19 mouse cellular contexts compared by ENCODE assay signal in genomic region chr7:107702461-107703380, GRCm38 (mm10). TPM values are rescaled to one million over a fixed set of nuclear protein-coding genes. Genes with fewer than 3 reads are reported as not detected.
DNase-seq lines count a peak whose midpoint lies in the region; ATAC-seq and TF ChIP-seq lines count a peak whose summit lies in the region.
"Had no signal": no experiment of that assay in that cellular context is flagged by ENCODE, and none has a peak within 500 bp of the region (broad histone marks: within the 10 kb centered on the region; RNA-seq: fewer than 3 reads in every experiment).

No protein-coding gene starts in this region.

- H3K27me3 ChIP-seq in embryonic facial prominence, embryonic 11.5 days (ENCODE audit: control insufficient read depth, insufficient read depth, low read length): no peaks in the 10 kb centered on the region
- H3K27me3 ChIP-seq in intestine, postnatal 0 days (replicated peaks; ENCODE audit: control insufficient read depth, insufficient read depth, low read length): no peaks in the 10 kb centered on the region
- H3K27me3 ChIP-seq in stomach, embryonic 15.5 days (replicated peaks): no peaks in the 10 kb centered on the region

- no peaks in the 10 kb centered on the region for H3K36me3 ChIP-seq in embryonic facial prominence, embryonic 11.5 days (replicated peaks; ENCODE audit: control insufficient read depth, insufficient read depth, low read depth, low read length)
- peaks cover 9% of the 10 kb centered on the region for H3K36me3 ChIP-seq in intestine, postnatal 0 days (ENCODE audit: control insufficient read depth, insufficient read depth)
- no peaks in the 10 kb centered on the region for H3K36me3 ChIP-seq in stomach, embryonic 15.5 days
- H3K36me3 ChIP-seq: hindbrain, embryonic 15.5 days; midbrain, embryonic 13.5 days; neural tube, embryonic 13.5 days had no signal

- peak; percentile 21 to 38 for DNase-seq in B cell, adult 2 months
- DNase-seq in embryonic facial prominence, embryonic 11.5 days (ENCODE audit: low spot score): peak; percentile 64
- no peak for DNase-seq in adrenal gland, adult 2 months
- no peak for DNase-seq in kidney, postnatal 10 days
- DNase-seq in spleen, adult 18-20 months: no peak
- no peak for DNase-seq in layer of hippocampus, adult 11-12 months (ENCODE audit: low spot score)
- DNase-seq: cerebellum, postnatal 25 days; kidney, postnatal 14 days; lung, postnatal 10 days; right cerebral cortex, adult 18-20 months had no signal

- H3K9ac ChIP-seq in embryonic facial prominence, embryonic 11.5 days (replicated peaks; ENCODE audit: low read length): no peak overlapping the region
- no peak overlapping the region for H3K9ac ChIP-seq in intestine, postnatal 0 days (ENCODE audit: low read depth, low read length)
- no peak overlapping the region for H3K9ac ChIP-seq in stomach, embryonic 15.5 days
- H3K9ac ChIP-seq: hindbrain, embryonic 15.5 days; midbrain, embryonic 13.5 days; neural tube, embryonic 13.5 days had no signal

- ATAC-seq in embryonic facial prominence, embryonic 11.5 days (replicated peaks; ENCODE audit: insufficient number of reproducible peaks, low FRiP score, low TSS enrichment, low read depth): peak; percentile 71
- ATAC-seq in intestine, postnatal 0 days: peak; percentile 79
- ATAC-seq in stomach, embryonic 15.5 days (ENCODE audit: insufficient read depth, low FRiP score, low read depth): no peak
- ATAC-seq: activated CD4-positive, CD25-positive, alpha-beta regulatory T cell, adult 4 months had no signal

- no peaks in the 10 kb centered on the region for H3K9me3 ChIP-seq in embryonic facial prominence, embryonic 11.5 days (replicated peaks; ENCODE audit: control insufficient read depth, low read length)
- H3K9me3 ChIP-seq in intestine, postnatal 0 days (ENCODE audit: control insufficient read depth): no peaks in the 10 kb centered on the region
- no peaks in the 10 kb centered on the region for H3K9me3 ChIP-seq in stomach, embryonic 15.5 days
- H3K9me3 ChIP-seq: hindbrain, embryonic 15.5 days; midbrain, embryonic 13.5 days; neural tube, embryonic 13.5 days had no signal

- no peak for TF ChIP-seq CTCF in intestine, postnatal 0 days (IDR thresholded peaks at IDR 0.05; ENCODE audit: low read depth)

- H3K27ac ChIP-seq in embryonic facial prominence, embryonic 11.5 days (replicated peaks; ENCODE audit: low read depth, low read length): 0 out of 2 replicates have a peak overlapping the region, but pooled peaks have one; percentile 6
- peak overlapping the region; percentile 2; the same call in 1 of the 2 replicates for H3K27ac ChIP-seq in intestine, postnatal 0 days (ENCODE audit: low read depth, low read length)
- peak overlapping the region; percentile 22; the same call in 1 of the 2 replicates for H3K27ac ChIP-seq in stomach, embryonic 15.5 days
- H3K27ac ChIP-seq: hindbrain, embryonic 15.5 days; midbrain, embryonic 13.5 days; neural tube, embryonic 13.5 days had no signal

- 0 out of 2 replicates have a peak, but pooled peaks cover 3% of the 10 kb centered on the region for H3K4me1 ChIP-seq in embryonic facial prominence, embryonic 11.5 days (ENCODE audit: control insufficient read depth, insufficient read depth, low read length)
- no peaks in the 10 kb centered on the region; the same call in 1 of the 2 replicates for H3K4me1 ChIP-seq in intestine, postnatal 0 days (replicated peaks; ENCODE audit: control insufficient read depth, insufficient read depth, low read length)
- H3K4me1 ChIP-seq in stomach, embryonic 15.5 days: no peaks in the 10 kb centered on the region
- H3K4me1 ChIP-seq: hindbrain, embryonic 15.5 days; neural tube, embryonic 13.5 days had no signal

- no peak overlapping the region for H3K4me3 ChIP-seq in embryonic facial prominence, embryonic 11.5 days (ENCODE audit: low read depth, low read length)
- H3K4me3 ChIP-seq in intestine, postnatal 0 days (ENCODE audit: low read depth, low read length): no peak overlapping the region
- no peak overlapping the region for H3K4me3 ChIP-seq in stomach, embryonic 15.5 days (replicated peaks)
- H3K4me3 ChIP-seq: erythroblast, embryonic 14.5 days; hindbrain, embryonic 15.5 days; midbrain, embryonic 13.5 days; neural tube, embryonic 13.5 days had no signal

- no peak overlapping the region for H3K4me2 ChIP-seq in embryonic facial prominence, embryonic 11.5 days (ENCODE audit: low read depth, low read length)
- peak overlapping the region; percentile 37; the same call in 1 of the 2 replicates for H3K4me2 ChIP-seq in intestine, postnatal 0 days (replicated peaks; ENCODE audit: low read depth)
- H3K4me2 ChIP-seq in stomach, embryonic 15.5 days: no peak overlapping the region
- H3K4me2 ChIP-seq: heart, embryonic 11.5 days; hindbrain, embryonic 15.5 days; midbrain, embryonic 13.5 days; neural tube, embryonic 13.5 days had no signal

- WGBS in embryonic facial prominence, embryonic 11.5 days: 38% methylated on average over 13 of the region's 13 CpGs
- WGBS in intestine, postnatal 0 days: 28% methylated on average over 13 of the region's 13 CpGs
- WGBS in stomach, embryonic 15.5 days: 48% methylated on average over 13 of the region's 13 CpGs

RNA-seq across cellular contexts. Expression of gene Cyb5r2, which starts 55.1 kb away (rescaled TPM):
- 0.29 and 0.31 TPM in 2 replicates for polyA plus RNA-seq in embryonic facial prominence, embryonic 11.5 days (2014; fragmentation: Nextera tagmentation; extraction: Ambion mirVana)
- 0.13 TPM in 1 of 2 replicates, not detected in the other for polyA plus RNA-seq in intestine, postnatal 0 days (2015; fragmentation: Nextera tagmentation; extraction: Ambion mirVana)
- polyA plus RNA-seq in stomach, embryonic 15.5 days (2015; fragmentation: Nextera tagmentation; extraction: Ambion mirVana): 0.18 and 0.34 TPM in 2 replicates
- not detected for total RNA-seq in adrenal gland, adult 2 months (2021)
- polyA plus RNA-seq in adrenal gland, adult 2 months (2012; rRNA removed): 0.15 TPM in 1 of 2 replicates, not detected in the other
- total RNA-seq: left cerebral cortex, postnatal 10 days had no signal
- polyA plus RNA-seq: activated CD4-positive, CD25-positive, alpha-beta regulatory T cell, adult 4 months; erythroblast, embryonic 14.5 days had no signal

Comparison
In these comparisons a context has a peak if more than half of its experiments do, and no peak if none do; other contexts are left out.
1. DNase-seq: peak in B cell, adult 2 months (2 of 2) and embryonic facial prominence, embryonic 11.5 days (single experiment); none in adrenal gland, adult 2 months (single experiment), kidney, postnatal 10 days (single experiment), spleen, adult 18-20 months (0 of 2) and layer of hippocampus, adult 11-12 months (single experiment).
2. Peak in every context shown above with its lines, with median percentiles within 50 percentile points of each other: H3K27ac ChIP-seq.